Mouse (Mus musculus) splenic B cell, adult 2 months (primary cell): ENCODE results near the gene Ivd.
A peak's percentile ranks its signal among the peaks of the same experiment; 100 is the strongest.

ENCODE experiments used
- DNase-seq: peaks from one replicate; pipeline ENCODE4 v3.0.0-alpha.2; 2011; ENCODE audit warnings: low read depth, low spot score
- H3K27me3 ChIP-seq: 2 replicates; pipeline ENCODE4 v1.6.1; 2012; ENCODE audit warnings: mild to moderate bottlenecking, low read length, moderate library complexity, mixed read lengths; ENCODE audit not compliant: control insufficient read depth, poor library complexity, insufficient read depth, severe bottlenecking
- H3K36me3 ChIP-seq: 2 replicates; pipeline ENCODE4 v1.6.1; 2012; ENCODE audit warnings: mild to moderate bottlenecking, low read length, moderate library complexity, mixed read lengths; ENCODE audit not compliant: control insufficient read depth, poor library complexity, insufficient read depth, severe bottlenecking

Ivd gene

DNA sequence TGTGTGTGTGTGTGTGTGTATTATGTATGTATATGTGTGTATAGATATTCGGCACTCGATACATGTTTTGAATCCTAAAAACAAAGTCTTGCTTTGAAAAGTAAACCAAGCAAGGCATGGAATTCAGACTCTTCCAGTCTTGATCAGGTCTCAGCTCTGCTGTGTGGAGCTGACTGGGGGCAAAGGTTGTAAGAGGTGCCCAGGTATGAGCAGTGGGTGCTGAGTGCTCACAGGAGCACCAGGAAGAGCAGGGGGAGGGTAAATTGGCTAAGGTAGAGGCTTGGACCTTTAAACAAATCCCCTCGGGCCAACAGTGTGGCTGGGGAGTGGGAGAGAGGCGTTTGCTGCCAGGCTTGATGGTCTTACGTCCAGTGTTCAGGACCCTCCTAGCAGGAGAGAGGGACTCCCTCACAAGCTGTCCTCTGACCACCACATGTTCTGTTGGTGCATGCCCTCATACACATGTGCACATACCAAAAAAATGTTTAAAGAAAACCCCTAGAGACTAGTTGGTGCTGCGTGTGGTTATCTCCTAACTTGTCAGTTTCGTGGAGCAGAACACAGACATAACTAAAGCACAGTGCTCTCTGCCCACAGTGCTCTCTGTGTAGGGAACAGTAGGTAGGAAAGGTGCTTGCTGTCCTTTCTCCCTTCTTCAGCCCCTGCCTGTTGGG lies 49.0 kb downstream of the Ivd start:
- H3K36me3 ChIP-seq: no peaks in the 10 kb centered on the region
- H3K27me3 ChIP-seq: no peaks in the 10 kb centered on the region
- DNase-seq: no peak

DNA sequence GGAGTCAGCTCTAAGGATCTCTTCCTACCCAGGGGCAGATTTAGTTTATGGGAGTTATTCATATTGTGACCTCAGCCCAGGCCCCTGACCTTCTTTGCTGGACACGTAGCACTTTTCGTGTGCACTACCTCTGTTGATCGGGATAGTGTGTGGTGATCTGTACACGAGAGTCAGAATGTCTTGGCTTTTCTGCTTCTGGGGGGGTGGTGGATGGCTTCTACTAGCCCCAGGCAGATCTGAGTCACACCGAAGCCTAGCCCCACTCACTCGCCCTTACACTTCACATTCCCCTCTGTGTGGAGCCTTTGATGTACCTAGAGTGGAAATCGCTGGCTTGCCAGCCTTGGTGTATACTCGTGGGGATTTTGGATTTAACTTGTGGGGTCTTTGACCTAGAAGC lies 51.0 kb downstream of the Ivd start:
- H3K36me3 ChIP-seq: peaks cover 3% of the 10 kb centered on the region
- H3K27me3 ChIP-seq: no peaks in the 10 kb centered on the region
- no peak for DNase-seq

DNA sequence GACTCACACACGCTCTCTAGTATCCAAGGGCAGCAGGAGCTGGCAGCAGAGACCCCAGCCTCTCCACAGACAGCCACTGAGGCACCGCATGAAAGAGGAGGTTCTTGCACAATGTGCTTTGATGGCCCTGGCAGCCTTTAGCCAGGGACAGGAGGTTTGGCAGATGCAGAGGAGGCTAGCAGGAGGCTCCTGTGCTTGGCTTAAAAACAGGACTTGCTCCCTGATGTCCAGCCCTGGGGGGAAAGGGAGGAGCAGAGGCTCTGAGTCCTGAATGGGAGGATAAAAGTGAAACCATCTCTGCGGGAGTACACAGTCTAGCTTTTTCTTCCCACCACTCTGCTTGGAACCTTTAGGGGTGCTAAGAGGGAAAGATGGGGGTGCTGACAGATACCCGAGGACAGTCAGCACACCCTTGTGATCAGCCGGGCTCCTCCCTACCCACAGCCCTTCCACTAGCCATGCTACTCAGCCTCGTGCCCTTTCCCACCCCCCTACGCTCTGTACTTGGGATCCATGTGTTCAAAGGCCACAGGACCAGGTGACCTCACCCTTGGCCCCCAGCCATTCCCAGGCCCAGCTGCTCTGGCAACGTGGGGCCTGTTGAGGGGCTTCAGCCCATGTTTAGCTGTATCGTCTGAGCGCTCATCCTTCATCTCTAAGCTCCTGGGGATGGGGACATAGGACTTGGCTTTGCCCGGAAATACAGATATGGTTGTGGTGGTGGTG lies 52.0 kb downstream of the Ivd start:
- no peak for DNase-seq
- H3K27me3 ChIP-seq: no peaks in the 10 kb centered on the region
- peaks cover 3% of the 10 kb centered on the region for H3K36me3 ChIP-seq

- H3K27me3 ChIP-seq: no peaks in the 10 kb centered on the region
- peaks cover 3% of the 10 kb centered on the region for H3K36me3 ChIP-seq
- DNase-seq: no peak
Measured at GRCm38 (mm10) chr2:118914685-118915084, 52.9 kb downstream of the Ivd start.

DNA sequence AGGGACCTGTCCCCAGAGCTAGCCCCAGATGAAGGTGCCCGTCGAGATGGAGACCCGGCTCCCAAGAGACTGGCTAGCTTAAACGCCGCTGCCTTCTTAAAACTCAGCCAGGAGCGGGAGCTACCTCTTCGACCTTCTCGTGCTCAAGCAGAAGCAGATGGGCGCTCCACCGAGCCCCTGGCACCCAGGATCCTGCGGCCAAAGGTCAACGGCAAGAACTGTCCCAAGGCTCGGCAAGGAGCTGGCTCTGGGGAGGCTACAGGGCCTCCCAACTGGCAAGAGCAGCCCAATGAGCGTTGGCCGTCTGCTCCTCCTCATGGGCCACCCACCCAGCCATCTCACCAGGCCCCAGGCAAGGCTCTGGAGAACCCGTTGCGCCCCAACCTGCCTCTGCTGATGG lies 54.7 kb downstream of the Ivd start:
- Histone ChIP-seq H3K36me3 (peaks cover 3% of the 10 kb centered on the region), H3K27me3 (no peaks in the 10 kb centered on the region)
- DNase-seq: no peak

- Histone ChIP-seq H3K36me3 (peaks cover 3% of the 10 kb centered on the region), H3K27me3 (no peaks in the 10 kb centered on the region)
- no peak for DNase-seq
Measured at GRCm38 (mm10) chr2:118918543-118918942, 56.8 kb downstream of the Ivd start.

GRCm38 (mm10) chr2:118920428-118920827 lies 58.7 kb downstream of the Ivd start:
- no peak for DNase-seq
- H3K27me3 ChIP-seq: no peaks in the 10 kb centered on the region
- peaks cover 5% of the 10 kb centered on the region for H3K36me3 ChIP-seq

- DNase-seq: no peak
- H3K27me3 ChIP-seq: no peaks in the 10 kb centered on the region
- H3K36me3 ChIP-seq: peaks cover 2% of the 10 kb centered on the region; the same call in 1 of the 2 replicates
Measured at GRCm38 (mm10) chr2:118925952-118926351, 64.2 kb downstream of the Ivd start.

DNA sequence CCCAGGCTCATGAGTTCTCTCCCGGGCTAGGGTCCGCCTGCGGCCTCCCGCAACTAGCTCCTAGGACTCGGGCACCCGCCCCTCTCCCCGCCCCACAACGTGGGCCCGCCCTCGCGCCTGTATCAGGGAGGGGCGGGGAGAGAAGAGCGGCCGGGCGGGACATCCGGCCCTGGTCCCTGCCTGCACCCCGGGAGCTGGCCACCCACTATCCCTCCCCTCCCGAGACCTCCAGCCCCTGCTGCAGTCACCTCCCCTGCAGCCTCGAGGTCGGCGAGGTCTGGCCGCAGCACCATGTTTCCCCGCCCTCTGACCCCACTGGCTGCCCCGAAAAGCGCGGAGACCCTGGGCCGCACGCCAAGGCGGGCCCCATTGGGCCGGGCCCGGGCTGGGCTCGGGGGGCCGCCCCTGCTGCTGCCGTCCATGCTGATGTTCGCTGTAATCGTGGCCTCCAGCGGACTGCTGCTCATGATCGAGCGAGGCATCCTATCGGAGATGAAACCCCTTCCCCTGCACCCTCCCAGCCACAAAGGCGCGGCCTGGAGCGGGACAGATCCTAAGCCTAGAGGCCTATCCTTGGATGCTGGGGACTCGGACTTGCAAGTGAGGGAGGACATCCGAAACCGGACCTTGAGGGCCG lies 64.7 kb downstream of the Ivd start, which contains the start of gene Chst14:
TSS of gene Chst14 (plus strand) at position 136 of the 637 bp plus-strand sequence.
- peaks cover 2% of the 10 kb centered on the region; the same call in 1 of the 2 replicates for H3K36me3 ChIP-seq
- H3K27me3 ChIP-seq: no peaks in the 10 kb centered on the region
- peak; percentile 65 for DNase-seq

DNA sequence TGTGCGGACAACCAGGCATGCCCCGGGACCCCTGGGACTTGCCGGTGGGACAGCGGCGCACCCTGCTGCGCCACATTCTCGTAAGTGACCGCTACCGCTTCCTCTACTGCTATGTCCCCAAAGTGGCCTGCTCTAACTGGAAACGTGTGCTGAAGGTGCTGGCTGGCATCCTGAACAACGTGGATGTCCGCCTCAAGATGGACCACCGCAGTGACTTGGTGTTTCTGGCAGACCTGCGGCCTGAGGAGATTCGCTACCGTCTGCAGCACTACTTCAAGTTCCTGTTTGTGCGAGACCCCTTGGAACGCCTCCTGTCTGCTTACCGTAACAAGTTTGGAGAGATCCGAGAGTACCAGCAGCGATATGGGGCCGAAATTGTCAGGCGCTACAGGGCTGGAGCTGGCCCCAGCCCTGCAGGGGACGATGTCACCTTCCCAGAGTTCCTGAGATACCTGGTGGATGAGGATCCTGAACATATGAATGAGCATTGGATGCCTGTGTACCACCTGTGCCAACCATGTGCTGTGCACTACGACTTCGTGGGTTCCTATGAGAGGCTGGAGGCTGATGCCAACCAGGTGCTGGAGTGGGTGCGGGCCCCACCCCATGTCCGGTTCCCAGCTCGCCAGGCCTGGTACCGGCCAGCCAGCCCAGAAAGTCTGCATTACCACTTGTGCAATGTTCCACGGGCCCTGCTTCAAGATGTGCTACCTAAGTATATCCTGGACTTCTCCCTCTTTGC lies 65.4 kb downstream of the Ivd start:
- DNase-seq: peak; percentile 22
- Histone ChIP-seq H3K36me3 (peaks cover 2% of the 10 kb centered on the region; the same call in 1 of the 2 replicates), H3K27me3 (no peaks in the 10 kb centered on the region)
